Mouse (Mus musculus) CH12.LX (cell line): Measurements from ENCODE around the gene Tspan5. TPM values are rescaled to one million over a fixed set of nuclear protein-coding genes. Genes with fewer than 3 reads are reported as not detected.

ENCODE experiments used
- DNase-seq: peaks from one replicate; pipeline ENCODE4 v3.0.0-alpha.2; 2013; ENCODE audit errors: extremely low read depth
- H3K27ac ChIP-seq: 2 replicates; pipeline ENCODE4 v1.5.1; 2012; ENCODE audit warnings: low read depth, mild to moderate bottlenecking, control low read depth, moderate library complexity; ENCODE audit not compliant: insufficient read depth
- H3K27me3 ChIP-seq: replicated peaks from 2 replicates; pipeline ENCODE3; 2012; ENCODE audit warnings: inconsistent platforms
- H3K36me3 ChIP-seq, 2 experiments: replicated peaks in 1 of 2; 2 replicates each; pipeline versions ENCODE3 to v1.6.1; 2012; ENCODE audit warnings: inconsistent platforms in 1 of 2, low read length in 1 of 2, mild to moderate bottlenecking in 1 of 2, mixed read lengths in 1 of 2, moderate library complexity in 1 of 2; ENCODE audit not compliant: control insufficient read depth in 1 of 2, insufficient read depth in 1 of 2
- H3K4me1 ChIP-seq, 2 experiments: 2 replicates each; pipeline ENCODE4 v1.6.1; 2012; ENCODE audit warnings: inconsistent platforms in 1 of 2, moderate library complexity in 1 of 2; ENCODE audit not compliant: insufficient read depth in 2 of 2, control insufficient read depth in 1 of 2
- H3K4me2 ChIP-seq: 2 replicates; pipeline ENCODE4 v1.6.1; 2012; ENCODE audit warnings: low read depth, mild to moderate bottlenecking, control low read depth; ENCODE audit not compliant: poor library complexity, insufficient read depth, severe bottlenecking
- H3K4me3 ChIP-seq, 3 experiments: fragments of 150-350 bp in 1 of 3; sonication (generic) in 1 of 3; replicated peaks in 1 of 3; 2 replicates each; pipeline versions ENCODE3 to v1.5.1; 2011 to 2012; ENCODE audit warnings: low read depth in 2 of 3, low read length in 2 of 3, mild to moderate bottlenecking in 2 of 3, moderate library complexity in 2 of 3, control low read depth in 1 of 3, improper control_type of control experiment in 1 of 3, inconsistent platforms in 1 of 3, mixed read lengths in 1 of 3; ENCODE audit not compliant: poor library complexity in 1 of 3
- H3K79me2 ChIP-seq: replicated peaks from 2 replicates; pipeline ENCODE4 v1.6.1; 2012; ENCODE audit warnings: mild to moderate bottlenecking, moderate library complexity; ENCODE audit not compliant: control insufficient read depth, poor library complexity, insufficient read depth, severe bottlenecking; ENCODE audit errors: extremely low read depth
- H3K9ac ChIP-seq: 2 replicates; pipeline ENCODE4 v1.6.1; 2012; ENCODE audit warnings: low read depth, mild to moderate bottlenecking, control low read depth, moderate library complexity; ENCODE audit not compliant: insufficient read depth
- H3K9me3 ChIP-seq: replicated peaks from 2 replicates; pipeline ENCODE3; 2012; ENCODE audit warnings: low read length, inconsistent platforms, mixed read lengths
- BHLHE40 ChIP-seq: IDR thresholded peaks from 2 replicates; pipeline ENCODE4 v1.6.1; 2011; ENCODE audit warnings: mild to moderate bottlenecking, low read depth, low read length, improper control_type of control experiment
- CHD1 ChIP-seq: IDR thresholded peaks from 2 replicates; pipeline ENCODE4 v1.6.1; 2012; ENCODE audit warnings: low read depth, low read length, improper control_type of control experiment, inconsistent platforms
- CHD2 ChIP-seq: IDR thresholded peaks from 2 replicates; pipeline ENCODE4 v1.6.1; 2011; ENCODE audit warnings: low read length, improper control_type of control experiment
- CTCF ChIP-seq, 2 experiments: IDR thresholded peaks in 1 of 2; conservative IDR thresholded peaks in 1 of 2; 2 replicates each; pipeline ENCODE4 v1.5.1; 2011 to 2012; ENCODE audit warnings: low read depth in 2 of 2, low read length in 2 of 2, improper control_type of control experiment in 1 of 2, inconsistent platforms in 1 of 2, mild to moderate bottlenecking in 1 of 2, moderate library complexity in 1 of 2
- E2F4 ChIP-seq: IDR thresholded peaks from 2 replicates; pipeline ENCODE4 v1.6.1; 2011; ENCODE audit warnings: low read depth, low read length, improper control_type of control experiment; ENCODE audit not compliant: insufficient replicate concordance
- EP300 ChIP-seq: IDR thresholded peaks from 2 replicates; pipeline ENCODE4 v1.6.1; 2011; ENCODE audit warnings: low read length, improper control_type of control experiment
- ETS1 ChIP-seq: conservative IDR thresholded peaks from 2 replicates; pipeline ENCODE4 v1.6.1; 2012; ENCODE audit warnings: low read depth, mild to moderate bottlenecking, inconsistent platforms, low read length, improper control_type of control experiment, moderate library complexity
- GABPA ChIP-seq: IDR thresholded peaks from 2 replicates; pipeline ENCODE4 v1.6.1; 2012; ENCODE audit warnings: low read depth, low read length, improper control_type of control experiment, inconsistent platforms; ENCODE audit not compliant: insufficient replicate concordance
- HCFC1 ChIP-seq: IDR thresholded peaks from 2 replicates; pipeline ENCODE4 v1.6.1; 2012; ENCODE audit warnings: low read depth, mild to moderate bottlenecking, inconsistent platforms, low read length, improper control_type of control experiment
- IRF4 ChIP-seq: IDR thresholded peaks from 2 replicates; pipeline ENCODE4 v1.6.1; 2014; ENCODE audit warnings: low read depth, mild to moderate bottlenecking, inconsistent platforms, low read length, improper control_type of control experiment
- JUN ChIP-seq: IDR thresholded peaks from 2 replicates; pipeline ENCODE4 v1.6.1; 2011; ENCODE audit warnings: low read depth, mild to moderate bottlenecking, low read length, improper control_type of control experiment, moderate library complexity; ENCODE audit not compliant: insufficient read depth
- JUND ChIP-seq: conservative IDR thresholded peaks from 2 replicates; pipeline ENCODE4 v1.6.1; 2011; ENCODE audit warnings: low read depth, low read length, improper control_type of control experiment
- KAT2A ChIP-seq: IDR thresholded peaks from 2 replicates; pipeline ENCODE4 v1.6.1; 2012; ENCODE audit warnings: low read length, improper control_type of control experiment, inconsistent platforms; ENCODE audit not compliant: insufficient replicate concordance
- MAFK ChIP-seq: IDR thresholded peaks from 2 replicates; pipeline ENCODE4 v1.6.1; 2011; ENCODE audit warnings: low read length, improper control_type of control experiment; ENCODE audit not compliant: insufficient replicate concordance
- MAX ChIP-seq: IDR thresholded peaks from 2 replicates; pipeline ENCODE4 v1.6.1; 2011; ENCODE audit warnings: low read length, improper control_type of control experiment
- MAZ ChIP-seq: IDR thresholded peaks from 2 replicates; pipeline ENCODE4 v1.6.1; 2012; ENCODE audit warnings: low read depth, mild to moderate bottlenecking, inconsistent platforms, low read length, improper control_type of control experiment, moderate library complexity
- MEF2A ChIP-seq: IDR thresholded peaks from 2 replicates; pipeline ENCODE4 v1.6.1; 2014; ENCODE audit warnings: low read depth, mild to moderate bottlenecking, inconsistent platforms, low read length, improper control_type of control experiment, borderline replicate concordance
- MXI1 ChIP-seq: IDR thresholded peaks from 2 replicates; pipeline ENCODE4 v1.6.1; 2011; ENCODE audit warnings: mild to moderate bottlenecking, low read depth, low read length, improper control_type of control experiment
- MYC ChIP-seq: IDR thresholded peaks from 2 replicates; pipeline ENCODE4 v1.6.1; 2011; ENCODE audit warnings: low read depth, mild to moderate bottlenecking, improper control_type of control experiment, low read length
- NELFE ChIP-seq: IDR thresholded peaks from 2 replicates; pipeline ENCODE4 v1.6.1; 2011; ENCODE audit warnings: low read depth, low read length, improper control_type of control experiment
- PAX5 ChIP-seq: IDR thresholded peaks from 2 replicates; pipeline ENCODE4 v1.6.1; 2012; ENCODE audit warnings: low read length, inconsistent platforms, mixed read lengths
- RCOR1 ChIP-seq: conservative IDR thresholded peaks from 2 replicates; pipeline ENCODE4 v1.6.1; 2012; ENCODE audit warnings: low read depth, mild to moderate bottlenecking, inconsistent platforms, low read length, improper control_type of control experiment
- SMC3 ChIP-seq: IDR thresholded peaks from 2 replicates; pipeline ENCODE4 v1.6.1; 2011; ENCODE audit warnings: low read depth, low read length, improper control_type of control experiment
- TBP ChIP-seq: conservative IDR thresholded peaks from 2 replicates; pipeline ENCODE4 v1.6.1; 2011; ENCODE audit warnings: low read depth, low read length, improper control_type of control experiment
- TCF12 ChIP-seq: IDR thresholded peaks from 2 replicates; pipeline ENCODE4 v1.6.1; 2014; ENCODE audit warnings: low read depth, mild to moderate bottlenecking, inconsistent platforms, low read length, improper control_type of control experiment
- UBTF ChIP-seq: IDR thresholded peaks from 2 replicates; pipeline ENCODE4 v1.6.1; 2012; ENCODE audit warnings: low read depth, mild to moderate bottlenecking, inconsistent platforms, low read length, improper control_type of control experiment, moderate library complexity
- USF1 ChIP-seq: IDR thresholded peaks from 2 replicates; pipeline ENCODE4 v1.6.1; 2014; ENCODE audit warnings: low read depth, mild to moderate bottlenecking, inconsistent platforms, low read length, improper control_type of control experiment
- ZMIZ1 ChIP-seq: IDR thresholded peaks from 2 replicates; pipeline ENCODE4 v1.6.1; 2012; ENCODE audit warnings: low read depth, mild to moderate bottlenecking, inconsistent platforms, low read length, improper control_type of control experiment
- ZNF384 ChIP-seq: IDR thresholded peaks from 2 replicates; pipeline ENCODE4 v1.6.1; 2012; ENCODE audit warnings: low read depth, low read length, improper control_type of control experiment, inconsistent platforms
- dilution Hi-C: fragments of 300-500 bp; cut with MboI; formaldehyde crosslinking; loops from 2 replicates; pipeline ENCODE4 v1.14.3; 2020; ENCODE audit warnings: low sequenced_read_pairs; ENCODE audit not compliant: extremely low pct_unique_long_range_greater_than_20kb, extremely low pct_ligation_motif_present
- in situ Hi-C: fragments of 300-500 bp; cut with MboI; formaldehyde crosslinking; loops from 3 replicates; pipeline ENCODE4 v1.14.3; 2019; ENCODE audit warnings: low sequenced_read_pairs, low pct_ligation_motif_present, low pct_unique_long_range_greater_than_20kb, mixed read lengths
- polyA plus RNA-seq: library from polyadenylated mRNA; unstranded; fragments of >175 nt; gene quantifications from 2 replicates; pipeline ENCODE4 v1.2.1, GENCODE M21; 2012; ENCODE audit warnings: low read depth; ENCODE audit not compliant: insufficient read length
- total RNA-seq, 2 experiments: library from RNA; depleted of rRNA; stranded (reverse); fragments of 300-350 nt in 1 of 2; fragments of >200 nt in 1 of 2; gene quantifications; 2 replicates each; pipeline ENCODE4 v1.2.3; 2012 to 2014

The Tspan5 gene
- total and polyA plus RNA-seq, 3 experiments, result 17.2 to 43.1 (median 25.9) TPM

- in situ Hi-C loops (loop anchor here (25.0 kb wide), 1 partner anchor 297 kb away; no protein-coding TSS in a partner anchor), dilution Hi-C loops (no loop called here)
- Histone ChIP-seq H3K27me3 (no peaks in the 10 kb centered on the region), H3K4me2 (peak overlapping the region; percentile 23; the same call in 1 of the 2 replicates), H3K27ac (no peak overlapping the region), H3K9me3 (no peaks in the 10 kb centered on the region), H3K79me2 (no peaks in the 10 kb centered on the region), H3K4me1 (peaks cover 9 to 14% of the 10 kb centered on the region in 2 experiments), H3K9ac (no peak overlapping the region), H3K36me3 (peaks cover 0 to 4% of the 10 kb centered on the region in 2 experiments), H3K4me3 (no peak overlapping the region)
- DNase-seq, result no peak
- TF ChIP-seq MEF2A (peak; percentile 58; the same call in 1 of the 2 replicates), NELFE (0 out of 2 replicates have a peak, but pooled peaks have one; percentile 17), HCFC1 (no peak), ZMIZ1 (no peak), ZNF384 (0 out of 2 replicates have a peak, but pooled peaks have one; percentile 11), RCOR1 (peak; percentile 91; the same call in 1 of the 2 replicates), CHD1 (no peak), UBTF (no peak), GABPA (no peak), CTCF (conservative IDR thresholded peaks at IDR 0.05 in 1 of 2, IDR thresholded peaks at IDR 0.05 in 1 of 2; ENCODE audit: low read depth in 2 of 2, low read length in 2 of 2) (no peak), JUND (peak; percentile 74), SMC3 (no peak; the same call in 1 of the 2 replicates), MYC (peak; percentile 64; the same call in 1 of the 2 replicates), BHLHE40 (peak; percentile 86), PAX5 (no peak), MXI1 (no peak), CHD2 (peak; percentile 63; the same call in 1 of the 2 replicates), E2F4 (0 out of 2 replicates have a peak, but pooled peaks have one; percentile 30), EP300 (peak; percentile 91), TCF12 (peak; percentile 56; the same call in 1 of the 2 replicates), USF1 (peak; percentile 41), JUN (peak; percentile 37), ETS1 (peak; percentile 69), MAZ (0 out of 2 replicates have a peak, but pooled peaks have one; percentile 43), MAX (peak; percentile 84), TBP (no peak), IRF4 (peak; percentile 91), MAFK (0 out of 2 replicates have a peak, but pooled peaks have one; percentile 50), KAT2A (no peak)
Measured at GRCm38 (mm10) chr3:138909313-138909712, 167.3 kb downstream of the Tspan5 start.
